Mouse (Mus musculus): ENCODE data around the gene Suz12.
"Not testable (repeated sequence)": the region's sequence is repeated elsewhere in the genome, so short reads cannot be mapped to it uniquely, and the experiment has no call there.

The Suz12 gene

DNA sequence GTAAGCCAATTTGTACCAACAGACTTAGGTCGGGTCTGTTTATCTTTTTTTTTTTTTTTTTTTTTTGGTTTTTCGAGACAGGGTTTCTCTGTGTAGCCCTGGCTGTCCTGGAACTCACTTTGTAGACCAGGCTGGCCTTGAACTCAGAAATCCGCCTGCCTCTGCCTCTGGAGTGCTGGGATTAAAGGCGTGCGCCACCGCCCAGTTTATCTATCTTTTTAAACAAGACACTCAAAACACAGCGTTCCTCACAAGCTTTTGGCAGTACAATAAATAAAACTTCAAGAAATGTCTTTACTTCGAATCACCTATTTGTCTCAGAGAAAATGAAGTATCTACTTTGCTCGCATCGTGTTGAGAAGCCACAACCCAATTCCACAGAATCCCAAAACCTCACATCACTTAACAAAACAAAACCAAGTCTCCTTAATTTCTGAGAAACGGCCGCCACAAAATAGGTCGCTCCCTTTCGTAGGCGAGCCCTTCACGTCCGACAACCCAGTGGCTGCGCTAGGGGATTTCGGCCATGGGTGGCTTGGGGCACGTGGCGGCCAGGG is 793 bp upstream of the Suz12 start:
- in situ Hi-C loops (cut with MseI, MboI), result no loop called here

DNA sequence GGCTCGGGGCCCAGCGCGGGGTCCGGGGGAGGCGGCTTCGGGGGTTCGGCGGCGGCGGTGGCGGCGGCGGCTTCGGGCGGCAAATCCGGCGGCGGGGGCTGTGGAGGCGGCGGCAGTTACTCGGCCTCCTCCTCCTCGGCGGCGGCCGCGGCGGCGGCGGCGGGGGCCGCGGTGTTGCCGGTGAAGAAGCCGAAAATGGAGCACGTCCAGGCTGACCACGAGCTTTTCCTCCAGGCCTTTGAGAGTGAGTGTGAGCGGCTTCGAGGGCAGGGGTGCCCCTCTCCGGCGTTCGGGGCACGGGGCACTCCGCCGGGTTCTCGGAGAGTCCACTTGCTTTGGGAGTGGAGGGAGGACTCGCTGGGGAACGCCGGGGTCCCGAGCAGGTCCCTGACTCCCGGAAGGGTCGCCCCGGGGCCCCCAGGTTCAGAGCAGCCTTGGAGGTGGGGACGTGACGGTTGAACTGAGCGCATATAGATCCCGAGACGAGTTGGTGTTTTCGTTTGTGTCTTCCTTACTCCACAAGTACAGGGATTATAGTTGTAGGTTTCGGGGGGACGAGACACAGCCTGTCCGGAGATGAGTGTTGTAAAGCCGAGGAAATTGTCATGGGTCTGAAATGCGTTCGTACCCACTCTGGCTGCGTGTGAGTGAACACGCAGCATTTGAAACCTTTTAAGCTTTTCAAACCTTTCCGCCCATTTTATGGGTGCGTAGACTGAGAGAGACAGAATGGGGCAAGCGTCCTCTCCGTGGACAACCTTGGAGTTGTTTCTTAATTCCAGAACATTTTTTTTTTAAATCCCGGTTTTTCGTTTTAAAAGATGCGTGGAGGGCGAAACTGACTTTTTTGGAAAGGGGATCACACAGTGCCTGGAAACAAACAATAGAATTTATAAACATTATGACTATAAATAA is 707 bp downstream of the Suz12 start:
- in situ Hi-C loops (cut with MseI, MboI), result no loop called here

DNA sequence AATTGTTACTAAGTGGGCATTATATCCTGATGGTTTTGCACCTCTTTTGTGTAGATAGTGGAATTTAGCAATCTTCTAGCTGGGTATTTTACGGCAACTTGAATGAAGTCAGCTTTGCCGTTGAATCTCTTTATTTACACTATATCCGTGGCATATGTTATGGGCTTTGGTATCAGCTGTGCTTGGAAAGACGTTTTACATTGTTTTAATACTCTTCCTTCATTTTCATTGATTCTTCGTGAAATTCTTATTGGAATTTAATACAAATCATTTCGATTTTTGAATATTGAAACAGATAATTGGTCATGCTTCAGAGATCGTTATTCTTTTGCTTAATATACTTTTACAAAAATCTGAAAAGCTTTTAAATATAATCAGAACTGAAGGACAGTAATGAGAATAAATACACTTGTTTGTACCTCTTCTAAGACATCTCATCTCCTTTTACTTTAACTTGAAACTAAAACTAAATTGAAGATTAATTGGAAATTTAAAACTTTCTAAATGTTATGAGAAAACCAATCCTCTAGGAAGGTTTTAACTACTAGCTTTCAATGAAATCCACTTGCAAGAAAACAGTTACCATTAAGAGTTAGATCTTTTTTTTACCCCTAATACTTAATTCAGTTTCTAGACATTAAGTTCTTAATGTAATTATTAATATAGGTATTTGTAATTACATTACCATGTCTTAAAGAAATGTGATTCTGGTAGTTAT is 1.5 kb downstream of the Suz12 start:
- in situ Hi-C loops (cut with MseI, MboI), result no loop called here

DNA sequence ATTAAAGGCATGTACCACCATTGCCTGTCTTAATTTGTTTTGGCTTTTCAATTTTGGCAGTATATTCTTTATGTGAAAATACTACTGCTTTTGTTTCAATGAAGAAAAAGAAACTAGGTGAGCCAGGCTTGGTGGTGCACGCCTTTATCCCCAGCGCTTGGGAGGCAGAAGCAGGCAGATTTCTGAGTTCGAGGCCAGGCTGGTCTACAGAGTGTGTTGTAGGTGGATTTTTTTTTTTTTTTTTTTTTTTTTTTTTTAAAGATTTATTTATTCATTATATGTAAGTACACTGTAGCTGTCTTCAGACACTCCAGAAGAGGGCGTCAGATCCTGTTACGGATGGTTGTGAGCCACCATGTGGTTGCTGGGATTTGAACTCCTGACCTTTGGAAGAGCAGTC is 23.6 kb downstream of the Suz12 start:
- in situ Hi-C loops (cut with MseI, MboI), result not testable (repeated sequence)

DNA sequence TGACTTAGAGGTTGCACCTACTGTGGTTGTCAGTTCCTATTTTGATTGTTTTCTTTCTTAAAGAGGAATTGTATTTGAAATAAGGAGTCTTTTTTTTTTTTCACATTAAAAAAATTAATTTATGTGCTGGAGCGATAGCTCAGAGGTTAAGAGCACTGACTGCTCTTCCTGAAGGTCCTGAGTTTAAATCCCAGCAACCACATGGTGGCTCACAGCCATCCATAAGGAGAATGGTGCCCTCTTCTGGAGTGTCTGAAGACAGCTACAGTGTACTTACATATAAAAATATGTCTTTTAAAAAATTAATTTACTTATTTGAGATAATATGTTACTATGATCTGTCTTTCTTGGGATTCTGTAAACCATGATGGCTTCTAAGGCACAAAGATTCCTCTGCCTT is 26.9 kb downstream of the Suz12 start:
- in situ Hi-C loops (cut with MseI, MboI), result no loop called here

DNA sequence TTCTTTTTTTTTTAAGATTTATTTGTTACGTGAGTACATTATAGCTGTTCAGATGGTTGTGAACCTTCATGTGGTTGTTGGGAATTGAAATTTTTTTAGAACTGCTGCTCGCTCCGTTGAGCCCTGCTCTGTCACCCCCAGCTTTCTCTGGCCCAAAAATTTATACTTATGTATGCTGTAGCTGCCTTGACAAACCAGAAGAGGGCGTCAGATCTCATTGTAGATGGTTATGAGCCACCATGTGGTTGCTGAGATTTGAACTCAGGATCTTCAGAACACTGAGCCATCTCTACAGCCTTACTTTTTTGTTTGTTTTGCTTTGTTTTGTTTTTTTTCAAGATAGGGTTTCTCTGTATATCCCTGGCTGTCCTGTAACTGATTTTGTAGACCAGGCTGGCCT is 28.4 kb downstream of the Suz12 start:
- in situ Hi-C loops (cut with MseI, MboI), result no loop called here

DNA sequence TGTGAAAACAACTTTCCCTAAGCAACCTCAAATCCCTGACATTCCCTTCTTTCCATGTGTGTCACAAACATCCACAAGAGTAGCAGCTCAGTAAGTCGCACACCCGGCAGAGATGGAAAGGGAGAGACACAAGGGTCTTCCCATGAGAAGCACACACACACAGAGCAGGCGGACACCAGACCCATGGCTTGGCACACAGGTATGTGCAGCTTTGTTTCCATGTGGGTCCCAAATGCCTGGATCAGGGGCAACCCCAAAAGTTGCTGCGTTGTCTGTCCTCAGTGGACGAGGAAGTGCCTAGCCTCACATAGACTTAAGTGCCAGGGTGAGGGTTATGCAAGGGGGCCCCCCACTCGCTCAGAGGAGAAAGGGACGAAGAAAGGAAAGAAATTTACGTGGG is 44.6 kb downstream of the Suz12 start:
- in situ Hi-C loops (cut with MseI, MboI), result no loop called here

DNA sequence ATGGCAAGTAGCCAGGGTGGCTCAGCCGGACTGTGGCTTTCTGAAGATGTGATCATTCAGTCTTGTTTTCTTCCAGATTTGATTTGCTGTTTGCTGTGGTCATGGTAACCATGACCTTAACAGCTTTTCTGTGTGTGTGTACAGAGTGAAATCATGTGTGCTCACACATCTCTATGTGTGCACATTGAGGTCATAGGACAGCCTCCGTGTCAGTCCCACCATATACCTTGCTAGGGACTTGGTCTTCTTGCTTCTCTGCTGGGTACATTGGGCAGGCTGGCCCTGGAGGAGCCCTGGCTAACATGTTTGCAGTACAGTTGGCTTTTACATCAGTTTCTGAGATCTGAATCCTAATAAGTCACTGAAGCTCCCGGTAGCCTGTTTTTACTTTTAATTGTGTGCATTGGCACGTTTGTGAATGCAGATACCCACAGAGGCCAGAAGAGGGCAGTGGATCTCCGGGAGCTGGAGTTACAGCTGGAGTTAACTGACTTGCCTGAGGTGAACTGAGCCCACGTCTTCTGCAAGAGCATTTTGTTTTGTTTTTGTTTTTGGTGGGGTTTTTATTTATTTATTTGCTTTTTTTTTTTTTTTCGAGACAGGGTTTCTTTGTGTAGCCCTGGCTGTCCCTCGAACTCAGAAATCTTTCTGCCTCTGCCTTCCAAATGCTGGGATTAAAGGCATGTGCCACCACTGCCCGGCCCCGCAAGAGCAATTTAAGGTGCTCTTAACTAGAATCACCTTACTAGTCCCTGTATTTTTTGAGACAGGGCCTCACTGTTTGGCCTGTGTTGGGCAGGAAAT is 49.9 kb downstream of the Suz12 start:
- in situ Hi-C loops (cut with MseI, MboI), result no loop called here

DNA sequence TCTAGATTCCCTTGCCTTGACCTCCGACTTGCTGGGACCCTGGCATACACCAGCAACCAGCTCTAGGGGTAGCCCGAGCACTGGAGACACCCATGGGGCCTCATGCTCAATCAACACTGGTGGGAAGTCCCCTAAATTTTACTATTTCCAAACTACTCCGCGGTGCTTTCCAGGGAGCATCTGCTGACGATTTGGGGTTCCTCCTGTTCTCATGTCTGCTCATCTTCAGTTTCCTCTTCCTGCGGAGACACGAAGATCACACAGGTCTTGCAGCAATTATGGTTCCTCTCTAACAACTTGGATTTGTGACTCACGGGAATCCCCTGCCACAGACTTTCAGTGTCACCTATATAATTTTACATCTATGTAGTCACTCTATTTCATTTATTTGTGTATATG is 50.5 kb downstream of the Suz12 start:
- in situ Hi-C loops (cut with MseI, MboI), result no loop called here

DNA sequence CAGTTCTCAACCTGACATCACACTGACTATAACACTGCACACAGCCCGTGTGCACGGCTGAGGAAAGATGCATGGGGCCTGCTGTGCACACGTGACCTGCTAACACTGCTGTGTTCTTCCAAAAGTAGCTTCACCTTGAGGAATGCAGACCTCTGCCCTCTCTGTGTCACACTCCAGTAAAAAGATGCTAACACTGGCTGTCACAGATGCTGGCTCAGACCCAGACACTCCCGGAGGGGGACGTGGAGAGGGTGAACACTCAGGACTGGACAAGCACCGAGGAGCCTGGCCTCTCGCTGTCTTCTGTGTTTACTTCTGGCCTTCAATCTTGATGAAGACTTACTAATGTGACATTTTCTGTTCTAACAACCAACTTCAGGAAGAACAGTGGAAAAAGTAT is 54.0 kb downstream of the Suz12 start:
- in situ Hi-C loops (cut with MseI, MboI), result no loop called here

DNA sequence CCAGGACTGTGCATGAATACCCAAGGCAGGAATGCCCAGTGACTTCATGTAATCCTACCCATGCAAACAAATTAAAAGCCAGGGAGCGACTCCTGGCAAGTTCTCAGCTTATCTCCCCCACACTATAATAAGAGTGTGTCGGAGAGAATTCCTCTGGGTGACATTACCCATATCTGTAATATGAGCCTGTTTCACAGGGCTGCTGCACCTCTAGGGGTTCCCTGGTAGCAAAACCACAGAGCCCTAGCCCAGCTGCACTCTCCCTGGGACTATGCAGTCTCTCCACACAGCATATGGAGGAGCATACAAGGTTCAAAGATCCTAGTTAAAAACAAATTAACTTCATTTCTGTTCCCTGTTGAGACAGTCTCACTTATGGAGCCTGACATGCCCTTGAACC is 57.2 kb downstream of the Suz12 start:
- in situ Hi-C loops (cut with MseI, MboI), result no loop called here

DNA sequence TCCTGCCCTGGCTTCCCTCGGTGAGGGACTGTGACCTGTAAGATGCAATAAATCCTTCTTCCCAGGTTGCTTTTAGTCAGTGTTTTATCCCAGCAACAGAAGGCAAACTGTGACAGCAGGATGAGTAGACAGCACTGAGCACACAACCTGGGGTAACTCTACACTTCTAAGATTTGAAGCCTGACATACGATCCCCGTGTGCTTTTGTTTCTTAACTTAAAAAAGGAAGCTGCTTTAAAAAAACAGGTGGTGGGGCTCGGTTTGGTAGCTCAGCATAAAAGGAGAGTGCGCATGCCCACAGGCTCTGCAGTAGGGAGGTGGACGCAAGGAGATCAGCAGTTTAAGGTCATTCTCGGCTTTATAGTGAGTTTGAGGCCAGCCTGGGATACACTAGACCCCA is 59.5 kb downstream of the Suz12 start:
- in situ Hi-C loops (cut with MseI, MboI), result no loop called here

DNA sequence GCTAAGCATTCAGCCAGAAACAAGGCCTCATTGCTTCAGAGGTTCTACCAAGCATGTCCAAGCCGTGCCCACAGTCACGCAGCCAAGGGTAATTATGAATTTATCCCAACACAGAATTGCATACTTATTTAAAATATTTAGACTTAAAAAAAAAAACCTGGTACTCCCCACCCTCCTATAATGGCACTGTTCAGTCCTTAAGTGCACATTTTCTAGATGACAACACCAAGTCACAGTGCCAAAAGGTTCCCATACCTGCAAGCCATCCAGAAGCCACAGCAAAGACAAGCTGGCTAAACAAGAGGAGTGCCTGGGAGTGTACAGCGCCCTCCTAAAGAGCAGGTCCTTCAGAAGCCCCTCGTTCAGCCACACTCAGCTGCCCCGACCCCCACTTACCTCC is 60.3 kb downstream of the Suz12 start:
- in situ Hi-C loops (cut with MseI, MboI), result no loop called here

DNA sequence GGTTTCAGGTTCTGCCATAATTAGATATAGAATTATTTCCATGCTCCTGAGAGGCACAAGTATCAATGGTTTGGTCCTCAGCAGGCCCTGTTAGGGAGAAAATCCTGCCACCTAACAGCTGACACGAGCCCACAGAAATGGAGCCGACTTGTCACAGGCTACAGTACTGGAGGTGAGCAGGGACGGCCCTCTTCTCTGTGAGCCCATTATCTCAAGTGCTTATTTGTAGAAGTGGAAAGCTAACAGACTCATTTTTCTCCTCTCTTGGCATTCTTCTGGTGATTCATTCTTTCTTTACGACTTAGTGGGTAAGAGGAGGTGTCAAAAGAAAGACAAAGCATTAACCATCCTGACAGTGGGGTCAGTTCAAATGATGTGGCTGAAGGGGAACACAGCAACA is 61.8 kb downstream of the Suz12 start:
- in situ Hi-C loops (cut with MseI, MboI), result no loop called here

DNA sequence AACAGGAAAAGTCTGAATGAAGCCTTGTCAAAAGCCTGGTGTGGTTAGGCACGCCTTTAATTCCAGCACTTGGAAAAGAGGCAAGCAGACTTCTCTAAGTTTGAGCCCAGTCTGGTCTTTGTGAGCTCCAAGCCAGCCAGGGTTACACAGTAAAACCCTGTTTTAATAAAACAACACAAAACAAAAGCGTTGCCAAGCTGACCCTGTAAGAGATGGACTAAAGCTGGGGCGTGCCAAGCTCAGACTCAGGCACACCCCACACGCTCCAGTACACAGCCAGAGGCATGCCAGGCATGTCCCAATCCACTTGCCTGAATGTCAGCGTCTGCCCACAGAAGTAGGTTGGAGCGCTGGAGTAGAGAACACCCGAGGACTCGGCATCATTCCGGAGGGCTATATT is 63.2 kb downstream of the Suz12 start:
- in situ Hi-C loops (cut with MseI, MboI), result no loop called here

DNA sequence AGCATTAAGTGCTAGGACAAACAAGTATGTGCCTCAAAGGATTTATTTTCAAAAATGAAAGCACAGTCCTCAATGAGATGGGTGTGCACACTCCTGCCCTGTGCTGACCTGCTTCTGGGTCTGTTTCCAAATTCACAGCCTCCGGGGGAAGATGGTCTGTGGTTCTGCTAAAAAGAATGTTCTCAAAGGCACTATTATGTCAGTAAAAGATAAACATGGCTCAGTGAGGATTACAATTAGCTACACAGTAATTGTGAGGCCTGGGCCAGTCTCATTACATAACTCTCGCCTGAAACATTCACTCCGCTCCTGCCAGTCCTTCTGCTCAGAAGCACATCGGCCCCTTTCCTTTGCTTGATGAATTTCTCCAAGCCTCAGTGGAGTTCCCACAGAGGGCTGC is 69.3 kb downstream of the Suz12 start:
- in situ Hi-C loops (cut with MseI, MboI), result no loop called here

DNA sequence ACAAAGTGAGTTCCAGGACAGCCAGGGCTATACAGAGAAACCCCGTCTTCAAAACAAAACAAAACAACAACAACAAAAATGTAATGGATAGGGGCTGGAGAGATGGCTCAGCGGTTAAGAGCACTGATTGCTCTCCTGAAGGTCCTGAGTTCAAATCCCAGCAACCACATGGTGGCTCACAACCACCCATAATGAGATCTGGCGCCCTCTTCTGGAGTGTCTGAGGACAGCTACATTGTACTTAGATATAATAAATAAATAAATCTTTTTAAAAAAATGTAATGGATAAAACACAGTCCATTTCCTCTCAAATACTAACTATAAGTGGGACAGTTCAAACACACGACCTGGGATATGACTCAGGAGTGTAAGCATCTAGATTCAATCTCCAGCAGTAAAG is 73.5 kb downstream of the Suz12 start:
- in situ Hi-C loops (cut with MseI, MboI), result not testable (repeated sequence)

DNA sequence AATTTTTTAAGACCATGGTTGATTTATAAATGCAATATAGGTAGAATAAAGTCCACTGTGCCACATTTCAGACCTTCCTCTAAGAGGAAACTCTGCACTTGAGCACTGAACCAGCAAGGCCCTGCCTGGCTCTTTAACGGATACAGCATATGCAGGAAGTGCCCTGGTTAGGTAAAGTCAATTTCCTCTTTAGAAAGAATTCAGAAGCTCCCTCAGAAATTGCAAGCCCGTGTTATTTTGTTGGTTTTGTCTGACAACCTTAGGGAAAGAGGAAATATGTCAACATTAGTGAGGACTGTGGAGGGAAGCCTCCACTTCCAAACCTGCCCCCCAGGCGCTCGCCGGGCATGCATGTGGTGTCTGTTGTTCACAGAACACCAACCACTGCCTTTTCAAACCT is 74.7 kb downstream of the Suz12 start:
- in situ Hi-C loops (cut with MseI, MboI), result no loop called here

DNA sequence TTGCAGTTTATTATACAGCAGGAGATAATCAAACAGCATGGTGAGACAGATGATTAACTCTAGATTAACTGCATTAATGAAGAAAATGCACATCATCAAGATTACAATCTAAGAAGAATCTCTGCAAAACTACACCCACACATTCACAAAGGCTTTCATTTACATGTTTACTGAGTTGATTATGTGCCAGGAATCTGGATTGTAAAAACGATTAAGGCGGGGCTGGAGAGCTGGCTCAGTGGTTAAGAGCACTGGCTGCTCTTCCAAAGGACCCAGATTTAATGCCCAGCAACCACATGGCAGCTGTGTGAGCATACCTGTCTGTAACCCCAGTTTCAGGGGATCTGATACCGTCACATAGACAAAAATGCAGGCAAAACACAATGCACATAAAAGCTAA is 76.9 kb downstream of the Suz12 start:
- in situ Hi-C loops (cut with MseI, MboI), result no loop called here

DNA sequence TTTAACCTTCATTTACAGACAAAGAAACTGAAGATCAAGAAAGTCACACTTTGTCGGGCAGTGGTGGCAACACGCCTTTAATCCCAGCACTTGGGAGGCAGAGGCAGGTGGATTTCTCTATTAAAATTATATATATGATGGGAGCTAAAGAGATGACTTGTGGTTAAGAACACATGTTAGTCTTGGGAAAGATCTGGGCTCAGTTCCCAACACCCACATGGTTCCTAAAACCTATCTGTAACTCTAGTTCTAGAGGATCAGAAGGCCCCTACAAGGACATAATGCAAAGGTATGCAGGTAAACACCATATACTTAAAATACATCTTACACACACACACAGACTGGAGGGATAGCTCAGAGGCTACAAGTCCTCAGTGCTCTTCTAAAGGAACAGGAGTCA is 78.1 kb downstream of the Suz12 start:
- in situ Hi-C loops (cut with MseI, MboI), result no loop called here

DNA sequence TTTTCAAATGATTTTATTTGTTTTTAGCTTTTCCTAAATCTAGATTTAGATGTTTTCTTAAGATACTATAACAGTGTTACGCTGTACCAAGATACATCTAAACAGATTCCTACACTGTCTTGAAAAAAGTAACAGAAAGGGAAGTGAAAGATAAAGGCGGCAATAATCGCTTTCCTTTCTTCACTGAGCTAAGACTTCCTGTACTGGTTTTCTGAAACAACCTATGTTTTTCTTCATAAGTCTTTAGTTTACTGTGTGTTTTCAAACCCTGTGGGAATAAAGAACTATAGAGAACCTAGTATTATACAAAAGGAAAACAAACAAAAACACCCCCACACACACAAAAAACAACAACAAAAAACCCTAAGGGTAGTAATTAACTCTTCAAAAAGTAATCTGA is 79.5 kb downstream of the Suz12 start:
- in situ Hi-C loops (cut with MseI, MboI), result no loop called here

DNA sequence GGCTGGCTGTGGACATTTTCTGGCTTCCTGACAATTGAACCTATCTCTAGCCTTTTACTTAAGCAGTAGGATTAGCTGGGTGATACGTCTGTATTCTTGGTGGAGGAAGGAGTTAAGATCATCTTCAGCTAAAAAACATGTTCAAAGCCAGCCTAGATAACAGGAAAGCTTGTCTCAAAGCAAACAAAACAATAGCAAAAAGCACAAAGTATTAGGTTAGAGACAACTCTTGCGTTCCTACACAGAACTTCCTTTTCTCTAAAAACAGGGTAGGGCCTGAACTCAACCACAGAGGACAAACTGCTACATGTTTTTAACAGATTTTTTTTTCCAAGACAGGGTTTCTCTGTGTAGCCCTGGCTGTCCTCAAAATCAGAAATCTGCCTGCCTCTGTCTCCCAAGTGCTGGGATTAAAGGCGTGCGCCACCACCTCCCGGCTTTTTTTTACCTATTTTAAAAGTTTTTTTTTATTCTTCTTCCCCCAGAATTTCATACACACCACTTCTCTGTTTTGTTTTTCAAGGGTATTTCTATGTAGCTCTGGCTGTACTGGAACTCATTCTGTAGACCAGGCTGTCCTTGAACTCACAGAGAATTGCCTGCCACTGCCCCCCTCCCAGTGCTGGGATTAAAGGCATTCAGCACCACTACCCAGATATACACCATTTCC is 82.8 kb downstream of the Suz12 start:
- in situ Hi-C loops (cut with MseI, MboI), result no loop called here

All from mouse trophoblast stem cell (cell line).